Mouse (Mus musculus) mesoderm, embryonic 11.5 days (tissue): ENCODE results near the gene Pik3ca.
"Not testable (repeated sequence)": the region's sequence is repeated elsewhere in the genome, so short reads cannot be mapped to it uniquely, and the experiment has no call there.

Experiments used
- DNase-seq: peaks from one replicate; pipeline ENCODE4 v3.0.0-alpha.2; 2012; ENCODE audit warnings: low read depth, low spot score

The Pik3ca gene

DNA sequence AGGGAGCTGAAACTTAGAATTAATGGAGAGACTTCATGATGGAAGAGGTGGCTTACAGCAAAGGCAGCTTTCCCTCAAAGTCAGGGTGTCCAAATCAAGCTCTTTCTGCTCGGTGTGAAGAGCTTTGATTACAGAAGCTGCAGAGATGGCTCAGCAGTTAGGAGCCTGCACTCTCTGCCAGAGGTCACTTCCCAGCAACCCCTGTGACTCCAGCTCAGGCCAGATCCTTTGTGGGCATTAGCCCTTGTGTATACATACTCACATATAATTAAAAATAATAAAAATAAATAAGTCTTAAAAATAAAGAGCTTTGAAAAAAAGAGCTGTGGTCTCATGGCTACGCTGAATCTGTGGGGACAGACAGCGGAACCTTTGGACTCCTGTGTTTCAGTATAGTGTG is 4.1 kb downstream of the Pik3ca start:
- no peak for DNase-seq

DNA sequence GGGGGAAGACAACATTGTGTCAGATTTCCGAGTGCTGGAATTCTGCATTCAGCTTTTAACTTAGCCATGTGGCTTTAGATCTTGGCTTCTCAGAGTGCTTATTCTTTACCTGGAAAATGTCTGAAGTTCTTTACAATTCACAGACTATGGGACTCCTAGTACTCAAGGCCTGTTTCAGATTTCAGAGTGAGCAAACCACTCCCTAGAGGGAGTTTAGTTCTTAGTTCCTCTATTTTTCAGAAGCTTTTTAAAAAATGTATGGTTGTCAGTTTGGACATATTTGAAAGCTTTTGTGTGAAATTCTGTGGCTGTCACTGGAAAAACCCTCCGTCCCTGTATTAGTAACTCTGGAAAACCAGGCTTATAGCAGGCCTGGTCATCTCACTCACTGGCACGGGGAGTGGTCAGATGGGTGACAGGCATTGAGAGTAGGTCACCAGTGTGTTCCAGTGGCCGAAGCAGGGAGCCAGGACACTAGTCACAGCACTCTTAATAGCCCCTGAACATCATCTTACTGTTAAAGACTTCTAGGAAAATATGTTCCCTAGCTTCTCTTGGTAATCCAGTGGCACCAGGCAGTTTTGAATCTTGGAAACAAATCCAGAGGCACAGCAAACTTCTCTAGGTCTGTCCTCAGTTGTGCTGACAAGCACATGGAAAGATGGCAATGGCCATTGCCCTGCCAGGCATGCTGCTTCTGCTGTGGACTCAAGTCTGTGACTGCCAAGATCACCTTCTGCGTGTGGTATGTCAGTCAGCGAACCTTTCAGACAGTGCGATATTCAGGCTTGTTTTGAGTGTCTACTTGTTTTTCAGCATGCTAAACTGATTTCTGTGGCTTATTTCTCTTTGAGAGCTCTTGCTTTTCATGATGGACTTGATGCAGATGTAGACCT is 5.8 kb downstream of the Pik3ca start:
- DNase-seq, result no peak

GRCm38 (mm10) chr3:32405699-32406098 is 8.2 kb downstream of the Pik3ca start:
- DNase-seq, result no peak

DNA sequence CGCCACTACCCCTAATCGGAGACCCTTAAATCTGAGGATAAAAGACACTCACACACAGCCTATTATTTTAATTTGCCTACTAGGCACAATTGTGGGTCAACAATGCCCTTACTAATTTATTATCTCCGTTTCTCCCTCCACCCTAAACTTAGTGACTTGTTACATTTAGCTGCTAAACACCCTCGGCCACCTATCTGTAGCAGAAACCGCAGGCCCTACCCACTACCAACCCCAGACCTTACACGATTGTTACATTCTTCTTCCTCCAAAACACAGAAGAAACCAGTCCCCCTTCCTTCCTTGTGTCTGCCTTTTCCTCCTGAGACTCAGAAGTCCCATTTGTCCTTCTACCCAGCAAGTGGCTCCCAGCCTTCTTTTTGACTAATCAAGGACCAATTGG is 9.3 kb downstream of the Pik3ca start:
- no peak for DNase-seq

- no peak for DNase-seq
Measured at GRCm38 (mm10) chr3:32408811-32409273, 11.4 kb downstream of the Pik3ca start.

GRCm38 (mm10) chr3:32412502-32413044 is 15.1 kb downstream of the Pik3ca start:
- no peak for DNase-seq

DNA sequence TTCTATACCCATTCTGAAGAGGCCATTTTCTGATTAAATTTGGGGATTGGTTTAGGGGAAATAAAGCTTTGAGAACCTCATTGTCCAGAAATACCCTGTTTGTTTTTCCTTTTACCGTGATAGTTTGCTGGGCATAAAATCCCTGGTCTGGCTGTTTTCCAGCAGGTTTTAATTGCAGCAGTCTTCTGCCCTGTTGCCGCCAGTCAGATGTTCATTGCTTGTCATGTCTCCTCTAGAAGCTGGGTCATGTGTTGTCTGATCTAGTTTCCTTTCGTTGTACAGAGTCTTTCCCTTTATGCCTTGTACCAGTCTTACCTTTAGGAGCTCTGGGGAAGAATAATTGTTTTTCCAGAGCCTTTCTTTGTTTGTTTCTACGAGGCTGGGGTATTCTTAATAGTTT is 16.9 kb downstream of the Pik3ca start:
- DNase-seq, result no peak

- DNase-seq, result no peak
Measured at GRCm38 (mm10) chr3:32415370-32416309, 18.2 kb downstream of the Pik3ca start.

- no peak for DNase-seq
Measured at GRCm38 (mm10) chr3:32417751-32418211, 20.3 kb downstream of the Pik3ca start.

DNA sequence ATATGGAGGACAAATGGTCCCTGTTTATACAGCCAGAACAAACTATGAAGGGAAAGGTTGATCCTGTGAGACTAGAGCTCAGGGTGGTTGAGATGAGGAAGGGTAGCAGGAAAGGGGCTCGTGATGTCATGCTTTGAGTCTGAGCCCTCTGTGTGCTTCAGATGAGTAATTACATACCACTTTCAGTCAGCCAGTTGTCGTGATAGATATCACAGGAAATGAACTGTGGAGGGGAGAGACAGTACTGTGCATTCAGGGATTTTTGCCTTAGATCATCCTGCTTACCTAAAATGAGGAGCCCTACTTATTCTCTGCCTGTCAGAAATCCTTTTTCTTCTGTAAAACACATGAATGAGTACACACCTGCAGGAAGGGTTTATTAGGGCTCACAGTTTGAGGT is 22.4 kb downstream of the Pik3ca start:
- no peak for DNase-seq

DNA sequence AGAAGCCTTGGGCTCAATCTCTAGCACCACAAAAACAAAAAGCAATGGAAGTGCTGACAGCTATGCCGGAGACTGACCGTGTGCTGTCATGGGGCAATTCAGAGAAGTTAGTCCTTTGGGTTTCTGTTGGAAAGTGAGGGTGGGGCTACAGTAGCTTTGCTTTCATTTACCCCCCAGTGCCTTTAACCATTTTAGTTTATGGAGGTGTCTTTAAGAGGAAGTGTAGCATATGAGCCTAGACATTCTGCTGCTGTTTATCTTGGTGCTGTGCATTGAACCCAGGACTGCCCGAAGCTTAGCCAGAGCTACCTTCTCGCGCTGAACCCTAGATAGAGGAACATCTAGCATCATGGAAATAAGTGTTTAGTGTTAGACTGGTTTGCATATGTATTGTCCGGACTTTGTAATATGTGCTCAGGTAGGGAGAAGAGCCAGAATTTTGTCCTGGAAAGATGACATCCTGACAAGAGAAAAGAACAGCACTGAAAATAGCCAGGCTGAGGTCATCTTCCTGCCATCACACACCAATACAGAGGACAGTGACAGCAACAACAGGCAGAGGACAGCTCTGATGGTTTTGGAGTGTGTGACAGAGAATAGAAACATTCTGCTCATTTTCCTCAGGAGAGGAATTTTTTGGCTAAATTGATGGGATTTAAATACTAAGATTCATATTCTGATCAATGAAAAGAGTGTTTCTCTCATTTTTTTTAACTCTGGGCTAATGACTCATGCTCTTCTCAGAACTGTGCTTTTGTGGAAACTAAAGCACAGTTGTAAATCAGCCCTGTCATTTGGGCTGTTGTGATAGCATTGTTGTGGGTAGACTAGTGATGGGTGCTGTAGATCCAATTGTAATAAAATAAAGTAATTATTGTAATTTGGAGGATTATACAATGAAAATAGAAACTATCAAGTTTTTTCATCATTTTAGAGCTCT is 23.9 kb downstream of the Pik3ca start:
- DNase-seq, result no peak

DNA sequence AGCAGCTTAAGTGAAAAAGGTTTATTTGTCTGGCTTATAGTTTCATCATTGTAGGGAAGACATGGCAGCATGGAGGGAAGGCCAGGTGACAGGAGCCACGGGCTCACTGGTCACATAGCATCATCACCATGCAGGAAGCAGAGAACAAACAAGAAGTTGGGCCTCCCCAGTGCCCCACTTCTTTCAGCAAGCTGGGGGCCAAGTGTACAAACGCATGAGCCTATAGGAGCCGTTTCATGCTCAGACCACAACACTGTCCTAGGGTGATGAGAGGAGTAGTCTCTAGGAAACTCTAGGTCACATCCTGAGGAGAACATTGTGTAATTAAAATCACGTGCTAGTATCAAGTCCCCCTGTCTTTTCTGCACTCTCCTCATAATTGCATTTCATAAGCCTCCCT is 30.2 kb downstream of the Pik3ca start:
- no peak for DNase-seq

DNA sequence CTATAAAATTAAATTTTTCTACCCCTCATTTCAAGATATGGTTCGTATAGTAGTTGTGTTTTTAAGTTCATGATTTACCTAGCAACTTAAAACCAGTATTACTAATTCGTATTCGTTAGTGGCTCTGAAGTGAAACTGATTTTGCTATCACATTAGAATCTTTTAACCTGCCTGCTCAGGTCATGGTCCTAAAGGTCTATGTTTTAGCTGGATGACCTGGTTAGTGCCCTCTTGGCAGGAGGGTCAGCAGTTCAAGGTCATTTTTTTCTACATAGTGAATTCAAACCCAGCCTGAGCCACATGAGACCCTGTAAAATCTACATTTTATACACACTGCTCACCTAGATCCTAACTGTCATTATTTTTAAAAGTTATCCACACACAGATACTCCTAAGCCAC is 30.9 kb downstream of the Pik3ca start:
- DNase-seq, result no peak

GRCm38 (mm10) chr3:32428921-32429320 is 31.4 kb downstream of the Pik3ca start:
- no peak for DNase-seq

GRCm38 (mm10) chr3:32429351-32429750 is 31.9 kb downstream of the Pik3ca start:
- DNase-seq, result not testable (repeated sequence)

DNA sequence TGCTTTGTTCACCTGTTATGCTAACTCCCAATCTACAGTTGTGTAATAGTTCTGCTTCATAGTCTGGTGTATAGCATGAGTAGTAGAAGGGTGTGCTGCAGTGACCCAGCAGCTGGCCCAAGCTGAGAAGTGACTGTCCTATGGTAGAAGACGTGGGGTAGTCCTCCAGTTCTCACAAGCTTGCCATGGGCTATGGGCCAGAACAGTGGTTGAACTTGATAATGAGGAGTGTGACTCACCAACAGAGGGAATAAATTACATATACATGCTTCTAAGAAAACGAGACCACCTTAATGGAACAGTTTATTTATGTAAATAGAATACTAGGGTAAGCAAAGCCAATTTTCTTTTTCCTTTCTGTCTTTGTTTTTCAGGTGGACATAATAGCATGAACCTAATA is 32.9 kb downstream of the Pik3ca start:
- DNase-seq, result no peak

DNA sequence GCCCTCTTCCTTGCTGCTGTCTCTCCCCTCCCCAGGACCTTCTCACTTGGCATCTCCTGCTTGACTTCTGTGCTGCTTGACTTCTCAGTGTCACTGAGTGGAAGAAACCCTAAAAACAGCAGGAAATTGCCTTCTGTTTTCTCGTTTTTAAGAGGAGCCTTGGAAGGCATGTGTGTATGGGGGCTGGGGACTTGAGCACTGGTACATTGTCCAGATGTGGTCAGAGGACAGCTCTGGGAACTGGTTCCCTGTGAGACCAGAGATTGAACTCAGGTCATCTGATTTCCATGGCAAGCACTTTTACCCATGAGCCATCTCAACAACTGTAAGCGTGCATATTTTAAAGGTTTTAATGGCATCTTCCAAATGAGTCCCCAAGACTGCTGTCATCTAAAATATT is 36.5 kb downstream of the Pik3ca start:
- no peak for DNase-seq

GRCm38 (mm10) chr3:32436101-32436500 is 38.6 kb downstream of the Pik3ca start:
- no peak for DNase-seq

GRCm38 (mm10) chr3:32437297-32437696 is 39.8 kb downstream of the Pik3ca start:
- no peak for DNase-seq

GRCm38 (mm10) chr3:32437820-32438219 is 40.3 kb downstream of the Pik3ca start:
- DNase-seq, result no peak

- no peak for DNase-seq
Measured at GRCm38 (mm10) chr3:32438716-32439115, 41.2 kb downstream of the Pik3ca start.
